Mouse (Mus musculus): ENCODE results near the gene Dlgap1.

Gene Dlgap1

GRCm38 (mm10) chr17:70779770-70780169 lies 810.9 kb downstream of the Dlgap1 start:
- DNase-seq, result no peak

GRCm38 (mm10) chr17:70780726-70781689 lies 812.1 kb downstream of the Dlgap1 start:
- no peak for DNase-seq

- no peak for DNase-seq
Observed at GRCm38 (mm10) chr17:70783273-70783672, 814.4 kb downstream of the Dlgap1 start.

GRCm38 (mm10) chr17:70787366-70787765 lies 818.5 kb downstream of the Dlgap1 start:
- no peak for DNase-seq

GRCm38 (mm10) chr17:70790801-70791200 lies 821.9 kb downstream of the Dlgap1 start:
- no peak for DNase-seq

GRCm38 (mm10) chr17:70791596-70792275 lies 822.9 kb downstream of the Dlgap1 start:
- peak; percentile 40 for DNase-seq

GRCm38 (mm10) chr17:70794291-70794690 lies 825.4 kb downstream of the Dlgap1 start:
- DNase-seq, result no peak

- DNase-seq, result no peak
Observed at GRCm38 (mm10) chr17:70794722-70795121, 825.8 kb downstream of the Dlgap1 start.

- no peak for DNase-seq
Observed at GRCm38 (mm10) chr17:70795196-70795595, 826.3 kb downstream of the Dlgap1 start.

- DNase-seq, result no peak
Observed at GRCm38 (mm10) chr17:70796940-70797772, 828.3 kb downstream of the Dlgap1 start.

GRCm38 (mm10) chr17:70797773-70798045 lies 828.8 kb downstream of the Dlgap1 start:
- DNase-seq, result no peak

GRCm38 (mm10) chr17:70799266-70799665 lies 830.4 kb downstream of the Dlgap1 start:
- no peak for DNase-seq

GRCm38 (mm10) chr17:70802022-70802421 lies 833.1 kb downstream of the Dlgap1 start:
- DNase-seq, result no peak

GRCm38 (mm10) chr17:70805866-70806265 lies 837.0 kb downstream of the Dlgap1 start:
- no peak for DNase-seq

- no peak for DNase-seq
Observed at GRCm38 (mm10) chr17:70806600-70806999, 837.7 kb downstream of the Dlgap1 start.

- DNase-seq, result no peak
Observed at GRCm38 (mm10) chr17:70807885-70808284, 839.0 kb downstream of the Dlgap1 start.

GRCm38 (mm10) chr17:70808837-70809236 lies 840.0 kb downstream of the Dlgap1 start:
- no peak for DNase-seq

GRCm38 (mm10) chr17:70809776-70810175 lies 840.9 kb downstream of the Dlgap1 start:
- no peak for DNase-seq

- DNase-seq, result no peak
Observed at GRCm38 (mm10) chr17:70810795-70811194, 841.9 kb downstream of the Dlgap1 start.

- no peak for DNase-seq
Observed at GRCm38 (mm10) chr17:70815001-70815400, 846.1 kb downstream of the Dlgap1 start.

GRCm38 (mm10) chr17:70817862-70818451 lies 849.1 kb downstream of the Dlgap1 start:
- DNase-seq, result no peak

GRCm38 (mm10) chr17:70823083-70823482 lies 854.2 kb downstream of the Dlgap1 start:
- no peak for DNase-seq

- DNase-seq, result no peak
Observed at GRCm38 (mm10) chr17:70826227-70826626, 857.4 kb downstream of the Dlgap1 start.
